Mouse (Mus musculus) heart, embryonic 14.5 days (tissue): Measurements from ENCODE around the gene Dcpp1. TPM values are rescaled to one million over a fixed set of nuclear protein-coding genes. Genes with fewer than 3 reads are reported as not detected.

ENCODE experiments used
- ATAC-seq: fragments of 200-750 bp; cut with Nextera tagmentation; 2 replicates; pipeline ENCODE4 v1.8.0; 2017; ENCODE audit warnings: low read depth, moderate TSS enrichment; ENCODE audit not compliant: insufficient number of reproducible peaks, insufficient read depth, low FRiP score
- H3K27ac ChIP-seq, 2 experiments: fragments of 200-500 bp in 1 of 2; fragments of 300-500 bp in 1 of 2; sonication (generic) in 1 of 2; replicated peaks in 1 of 2; 2 replicates each; pipeline ENCODE4 v1.5.1; 2012 to 2014; ENCODE audit warnings: low read depth in 2 of 2, low read length in 2 of 2, control low read depth in 1 of 2, mild to moderate bottlenecking in 1 of 2, mixed read lengths in 1 of 2; ENCODE audit not compliant: control insufficient read depth in 1 of 2, insufficient read depth in 1 of 2
- H3K27me3 ChIP-seq: fragments of 300-500 bp; sonication (generic); 2 replicates; pipeline ENCODE4 v1.6.1; 2014; ENCODE audit warnings: mild to moderate bottlenecking, low read length, control low read depth; ENCODE audit not compliant: control insufficient read depth, insufficient read depth
- H3K36me3 ChIP-seq: fragments of 300-500 bp; sonication (generic); 2 replicates; pipeline ENCODE4 v1.6.1; 2014; ENCODE audit warnings: mild to moderate bottlenecking, control low read depth, low read length, mixed read lengths; ENCODE audit not compliant: control insufficient read depth, insufficient read depth
- H3K4me1 ChIP-seq, 2 experiments: fragments of 200-500 bp in 1 of 2; fragments of 300-500 bp in 1 of 2; sonication (generic) in 1 of 2; 2 replicates each; pipeline ENCODE4 v1.6.1; 2012 to 2014; ENCODE audit warnings: low read length in 2 of 2, control low read depth in 1 of 2, mixed read lengths in 1 of 2; ENCODE audit not compliant: control insufficient read depth in 2 of 2, insufficient read depth in 2 of 2
- H3K4me2 ChIP-seq: fragments of 300-500 bp; sonication (generic); 2 replicates; pipeline ENCODE4 v1.6.1; 2014; ENCODE audit warnings: mild to moderate bottlenecking, low read length
- H3K4me3 ChIP-seq, 2 experiments: fragments of 200-500 bp in 1 of 2; fragments of 300-500 bp in 1 of 2; sonication (generic) in 1 of 2; 2 replicates each; pipeline ENCODE4 v1.5.1; 2012 to 2014; ENCODE audit warnings: low read length in 2 of 2, mild to moderate bottlenecking in 2 of 2, control low read depth in 1 of 2, low read depth in 1 of 2, moderate library complexity in 1 of 2; ENCODE audit not compliant: control insufficient read depth in 1 of 2, insufficient read depth in 1 of 2
- H3K9ac ChIP-seq: fragments of 300-500 bp; sonication (generic); 2 replicates; pipeline ENCODE4 v1.6.1; 2014; ENCODE audit warnings: mild to moderate bottlenecking, low read length
- H3K9me3 ChIP-seq: fragments of 300-500 bp; sonication (generic); 2 replicates; pipeline ENCODE4 v1.6.1; 2016; ENCODE audit warnings: low read length, control low read depth; ENCODE audit not compliant: control insufficient read depth
- WGBS: fragments of 180-500 bp; shearing (Covaris S2); extraction: QIAGEN DNeasy Blood & Tissue Kit; methylation state at CpG from one replicate; pipeline ENCODE4 v1.1.7; 2014; 5-methylcytosine and 5-hydroxymethylcytosine counted together
- polyA plus RNA-seq: library from polyadenylated mRNA; unstranded; fragments of >200 nt; fragmentation: Nextera tagmentation; extraction: Ambion mirVana; gene quantifications from 2 replicates; pipeline ENCODE4 v1.2.1, GENCODE M21; 2014

The Dcpp1 gene
- polyA plus RNA-seq, 1 experiment from 2014 or later = not detected

DNA sequence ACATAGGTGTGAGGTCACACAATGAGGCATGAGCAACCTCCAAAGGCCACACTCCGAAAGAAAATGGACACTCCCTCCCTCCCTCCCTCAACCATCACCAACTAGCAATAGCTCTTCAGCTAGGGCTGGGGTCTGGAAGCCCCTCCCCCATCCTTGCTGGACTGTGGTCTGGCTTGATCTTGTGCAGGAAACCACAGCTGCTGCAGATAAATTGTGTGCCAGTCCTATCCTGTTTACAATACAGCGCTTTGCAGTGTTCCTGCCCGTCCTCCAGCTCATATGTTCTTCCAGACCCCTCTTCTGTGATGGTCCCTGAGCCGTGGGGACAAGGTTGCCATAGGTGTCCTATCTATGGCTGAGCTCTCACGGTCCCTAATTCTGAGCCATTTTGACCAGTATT, 50.5 kb downstream of the Dcpp1 start:
- 69% methylated on average over 5 of the region's 5 CpGs for WGBS
- H3K4me3 ChIP-seq = no peak overlapping the region
- H3K4me2 ChIP-seq = no peak overlapping the region
- no peak overlapping the region for H3K27ac ChIP-seq
- ATAC-seq = no peak
- no peak overlapping the region for H3K9ac ChIP-seq
- no peaks in the 10 kb centered on the region for H3K4me1 ChIP-seq
- no peaks in the 10 kb centered on the region for H3K27me3 ChIP-seq
- no peaks in the 10 kb centered on the region for H3K9me3 ChIP-seq
- H3K36me3 ChIP-seq = no peaks in the 10 kb centered on the region

Other genes starting within 250 kb of the Dcpp1 start
- 0.26 and 0.70 TPM in 2 replicates for gene Mmp25, start 235.6 kb upstream of the Dcpp1 start, polyA plus RNA-seq
- 0.15 and 0.16 TPM in 2 replicates for gene Bicdl2, start 220.4 kb upstream of the Dcpp1 start, polyA plus RNA-seq
- 403 and 405 TPM in 2 replicates for gene Hcfc1r1, start 207.3 kb upstream of the Dcpp1 start, polyA plus RNA-seq
- gene Thoc6, start 207.0 kb upstream of the Dcpp1 start, polyA plus RNA-seq = 31.1 and 35.0 TPM in 2 replicates
- 107 and 114 TPM in 2 replicates for gene Tnfrsf12a, start 203.4 kb upstream of the Dcpp1 start, polyA plus RNA-seq
- 0.42 TPM in 1 of 2 replicates, not detected in the other for gene Cldn6, start 201.6 kb upstream of the Dcpp1 start, polyA plus RNA-seq
- gene Cldn9, start 196.8 kb upstream of the Dcpp1 start, polyA plus RNA-seq = 0.14 TPM in 1 of 2 replicates, not detected in the other
- gene 1520401A03Rik, start 158.1 kb upstream of the Dcpp1 start, polyA plus RNA-seq = not detected in 2 replicates
- gene Pkmyt1, start 154.5 kb upstream of the Dcpp1 start, polyA plus RNA-seq = 27.2 and 28.1 TPM in 2 replicates
- gene Paqr4, start 140.0 kb upstream of the Dcpp1 start, polyA plus RNA-seq = 10.6 and 12.7 TPM in 2 replicates
- not detected in 2 replicates for gene Kremen2, start 135.0 kb upstream of the Dcpp1 start, polyA plus RNA-seq
- gene Flywch1, start 109.3 kb upstream of the Dcpp1 start, polyA plus RNA-seq = 42.4 TPM in 2 replicates
- 4.4 and 5.1 TPM in 2 replicates for gene Flywch2, start 94.8 kb upstream of the Dcpp1 start, polyA plus RNA-seq
- 300 and 318 TPM in 2 replicates for gene Srrm2, start 90.3 kb upstream of the Dcpp1 start, polyA plus RNA-seq
- 950 and 1,075 TPM in 2 replicates for gene Elob, start 51.7 kb upstream of the Dcpp1 start, polyA plus RNA-seq
- not detected in 2 replicates for gene Prss33, start 44.8 kb upstream of the Dcpp1 start, polyA plus RNA-seq
- not detected in 2 replicates for gene Prss32, start 37.0 kb upstream of the Dcpp1 start, polyA plus RNA-seq
- gene Prss41, start 36.7 kb upstream of the Dcpp1 start, polyA plus RNA-seq = not detected in 2 replicates
- gene Prss21, start 12.8 kb upstream of the Dcpp1 start, polyA plus RNA-seq = not detected in 2 replicates
- gene Dcpp2, start within 50 bp of the Dcpp1 start, polyA plus RNA-seq = not detected in 2 replicates
- gene Dcpp3, start 36.6 kb downstream of the Dcpp1 start, polyA plus RNA-seq = 0.36 and 0.54 TPM in 2 replicates
- not detected in 2 replicates for gene Sbp, start 60.8 kb downstream of the Dcpp1 start, polyA plus RNA-seq
- not detected in 2 replicates for gene Sbpl, start 74.4 kb downstream of the Dcpp1 start, polyA plus RNA-seq
- gene Prss30, start 99.7 kb downstream of the Dcpp1 start, polyA plus RNA-seq = 0.26 TPM in 1 of 2 replicates, not detected in the other
- not detected in 2 replicates for gene Prss22, start 117.2 kb downstream of the Dcpp1 start, polyA plus RNA-seq
- not detected in 2 replicates for gene Prss27, start 157.3 kb downstream of the Dcpp1 start, polyA plus RNA-seq
- 28.8 and 35.4 TPM in 2 replicates for gene Kctd5, start 192.6 kb downstream of the Dcpp1 start, polyA plus RNA-seq